Mouse (Mus musculus) bone marrow, adult 2 months (tissue): ENCODE measurements around the gene Tldc2.

ENCODE experiments used
- CTCF ChIP-seq: fragments of 200-500 bp; IDR thresholded peaks from 2 replicates; pipeline ENCODE4 v1.5.1; 2011; ENCODE audit warnings: low read length, control low read depth; ENCODE audit not compliant: control insufficient read depth, insufficient read depth
- POLR2A ChIP-seq: fragments of 200-500 bp; IDR thresholded peaks from 2 replicates; pipeline ENCODE4 v1.6.1; 2011; ENCODE audit warnings: low read depth, mild to moderate bottlenecking, control low read depth, low read length, borderline replicate concordance; ENCODE audit not compliant: control insufficient read depth

DNA sequence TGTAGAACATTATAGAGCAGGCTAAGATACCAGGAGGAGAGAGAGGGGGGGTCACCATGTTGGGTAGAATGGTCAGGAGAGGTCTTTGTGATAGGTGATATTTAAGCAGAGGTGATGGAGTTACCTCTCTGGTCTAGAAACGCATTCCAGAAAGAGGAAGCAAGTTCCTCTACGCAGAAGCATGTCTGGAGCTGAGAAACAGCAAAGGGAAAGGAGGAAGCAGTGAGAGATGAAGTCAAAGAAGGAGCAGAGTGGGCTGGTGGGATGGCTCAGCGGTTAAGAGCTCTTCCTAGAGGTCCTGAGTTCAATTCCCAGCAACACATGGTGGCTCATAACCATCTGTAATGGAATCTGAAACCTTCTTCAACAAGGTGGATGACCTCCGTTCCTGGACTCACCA is 55.1 kb downstream of the Tldc2 start:
- no peak for TF ChIP-seq POLR2A
- no peak for TF ChIP-seq CTCF
